Mouse (Mus musculus) gastrocnemius, adult 18-20 months (tissue): ENCODE results near the gene Ppm1h. TPM values are rescaled to one million over a fixed set of nuclear protein-coding genes. Genes with fewer than 3 reads are reported as not detected.

Experiments
- DNase-seq: peaks from one replicate; pipeline ENCODE4 v3.0.0; 2021; ENCODE audit warnings: low spot score
- total RNA-seq, 2 experiments: library from RNA; stranded (reverse); gene quantifications; 2 replicates each; pipeline ENCODE4 v1.2.3; 2021

Gene Ppm1h
- total RNA-seq, 2 experiments from 2014 or later, result 1.5 to 1.8 TPM

DNA sequence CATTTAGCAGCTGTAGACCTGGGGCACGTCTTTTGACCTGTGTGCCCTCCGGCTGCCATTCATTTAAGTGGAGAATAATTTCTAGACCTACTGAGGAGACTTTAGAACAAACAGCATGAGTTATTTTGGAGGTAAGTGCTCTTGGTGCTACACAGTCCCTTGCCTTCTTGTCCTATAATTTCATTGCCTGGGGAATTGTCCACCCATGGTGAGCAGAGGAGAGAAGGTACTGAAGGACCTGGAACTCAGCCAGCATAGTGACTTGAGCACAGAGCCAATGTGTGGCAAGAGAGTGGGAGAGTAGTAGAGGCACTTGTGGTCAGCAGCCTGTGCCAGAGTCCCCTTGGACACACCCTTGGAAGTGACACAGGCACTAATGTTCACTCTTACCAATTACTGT is 64.8 kb downstream of the Ppm1h start:
- no peak for DNase-seq

DNA sequence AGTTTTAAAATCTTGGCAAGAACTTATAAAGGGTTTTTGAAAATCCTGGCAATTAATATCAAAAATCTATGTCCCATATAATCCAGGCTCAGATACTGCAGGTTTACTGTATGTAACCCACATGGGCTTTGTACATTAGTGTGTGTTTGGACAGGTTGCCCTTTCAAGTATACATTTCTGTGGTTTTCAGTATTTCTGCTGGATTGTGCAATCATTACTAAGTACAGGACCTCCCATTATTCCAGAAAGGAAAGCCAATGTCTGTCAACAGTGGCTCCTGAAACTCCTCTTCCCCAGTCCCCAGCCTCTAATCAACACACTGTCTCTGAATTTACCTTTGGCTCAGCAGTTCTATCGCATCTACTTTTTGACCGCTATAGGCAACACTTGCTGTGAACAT is 66.4 kb downstream of the Ppm1h start:
- no peak for DNase-seq

DNA sequence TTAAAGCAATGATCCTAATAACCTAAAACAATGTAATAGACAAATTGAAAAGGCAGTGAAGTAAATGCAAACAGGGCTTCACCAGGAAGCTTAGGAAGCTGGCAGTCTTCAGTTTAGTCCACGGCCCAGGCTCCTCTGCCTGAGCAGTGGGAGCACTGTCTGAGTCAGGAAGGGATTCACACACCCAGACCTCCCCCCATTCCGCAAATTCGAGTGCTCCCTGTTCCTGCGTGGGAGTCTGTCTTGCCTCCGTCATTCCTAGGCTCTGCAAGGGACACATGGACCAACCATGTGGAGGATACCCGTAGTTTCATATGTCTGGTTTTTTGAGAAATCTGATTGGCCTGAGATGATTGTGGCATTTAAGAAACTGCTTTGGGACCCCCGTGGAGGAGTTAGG is 67.6 kb downstream of the Ppm1h start:
- no peak for DNase-seq

- DNase-seq, result no peak
Observed at GRCm38 (mm10) chr10:122747151-122747925, 68.8 kb downstream of the Ppm1h start.

DNA sequence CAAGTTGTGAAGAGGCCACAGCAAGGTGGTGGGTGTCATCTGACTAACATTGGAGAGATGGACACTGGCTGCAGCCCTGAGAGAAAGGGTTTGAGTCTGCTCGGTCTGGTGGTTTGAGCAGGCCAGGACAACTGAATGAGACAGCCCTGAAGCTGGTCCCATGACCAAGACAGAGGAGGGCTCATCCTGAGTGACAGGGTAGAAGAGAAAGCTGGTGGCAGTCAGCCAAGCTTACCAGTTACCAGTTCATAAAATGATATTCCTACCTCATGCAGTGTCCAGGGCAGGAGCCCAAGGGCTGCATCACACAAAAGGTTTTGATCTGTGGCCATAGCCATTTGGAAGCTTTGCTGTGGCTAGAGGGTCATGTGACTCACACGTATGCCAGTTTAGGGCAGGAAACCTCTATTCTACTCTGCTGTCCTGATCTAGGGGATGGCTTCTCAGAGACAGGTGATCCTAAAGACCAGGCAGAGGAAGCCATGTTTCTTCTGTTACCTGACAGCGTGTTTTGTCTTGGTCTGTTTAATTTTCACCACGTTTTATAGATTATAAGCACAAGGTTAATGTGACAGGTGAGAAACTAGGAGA is 69.9 kb downstream of the Ppm1h start:
- DNase-seq, result no peak

DNA sequence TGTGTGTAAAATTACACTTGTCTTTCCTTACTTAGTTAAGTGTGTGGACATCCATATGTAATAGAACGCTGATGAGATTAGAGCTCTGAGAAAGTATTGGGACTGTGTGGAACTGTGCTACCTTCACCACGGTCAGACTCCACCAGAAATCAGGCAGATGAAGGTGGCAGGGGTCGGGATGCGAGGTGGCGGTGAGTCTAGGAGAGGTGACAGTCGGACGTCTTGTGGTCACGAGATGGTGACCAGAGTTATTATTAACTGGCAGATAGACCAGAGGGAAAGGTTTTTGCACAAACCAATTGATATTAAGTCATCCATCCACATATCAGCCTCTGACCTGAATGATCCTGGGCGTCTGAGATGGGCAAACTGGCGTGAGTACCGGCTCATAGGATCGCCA is 70.5 kb downstream of the Ppm1h start:
- no peak for DNase-seq

- DNase-seq, result no peak
Observed at GRCm38 (mm10) chr10:122749876-122750275, 71.3 kb downstream of the Ppm1h start.

GRCm38 (mm10) chr10:122752950-122753923 is 74.7 kb downstream of the Ppm1h start:
- DNase-seq, result no peak

DNA sequence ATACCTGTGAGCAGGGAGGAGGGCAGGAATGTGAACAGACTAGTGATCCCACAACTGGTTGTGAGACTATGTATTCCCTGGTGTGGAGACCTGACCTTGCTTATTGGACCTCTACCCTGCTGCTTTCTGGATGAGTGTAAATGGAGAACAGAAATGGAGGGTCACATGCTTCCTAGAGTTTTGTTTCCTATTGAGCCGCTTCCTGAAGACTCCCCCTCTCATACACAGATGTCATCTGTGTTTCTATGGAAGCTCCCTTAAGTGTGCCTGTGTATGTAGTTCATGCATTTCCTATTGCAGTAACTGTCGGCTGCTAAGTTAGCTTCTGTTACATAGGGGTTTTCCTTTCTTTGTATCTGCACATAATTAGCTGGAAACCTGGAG is 75.4 kb downstream of the Ppm1h start:
- no peak for DNase-seq

- no peak for DNase-seq
Observed at GRCm38 (mm10) chr10:122754967-122755366, 76.4 kb downstream of the Ppm1h start.

DNA sequence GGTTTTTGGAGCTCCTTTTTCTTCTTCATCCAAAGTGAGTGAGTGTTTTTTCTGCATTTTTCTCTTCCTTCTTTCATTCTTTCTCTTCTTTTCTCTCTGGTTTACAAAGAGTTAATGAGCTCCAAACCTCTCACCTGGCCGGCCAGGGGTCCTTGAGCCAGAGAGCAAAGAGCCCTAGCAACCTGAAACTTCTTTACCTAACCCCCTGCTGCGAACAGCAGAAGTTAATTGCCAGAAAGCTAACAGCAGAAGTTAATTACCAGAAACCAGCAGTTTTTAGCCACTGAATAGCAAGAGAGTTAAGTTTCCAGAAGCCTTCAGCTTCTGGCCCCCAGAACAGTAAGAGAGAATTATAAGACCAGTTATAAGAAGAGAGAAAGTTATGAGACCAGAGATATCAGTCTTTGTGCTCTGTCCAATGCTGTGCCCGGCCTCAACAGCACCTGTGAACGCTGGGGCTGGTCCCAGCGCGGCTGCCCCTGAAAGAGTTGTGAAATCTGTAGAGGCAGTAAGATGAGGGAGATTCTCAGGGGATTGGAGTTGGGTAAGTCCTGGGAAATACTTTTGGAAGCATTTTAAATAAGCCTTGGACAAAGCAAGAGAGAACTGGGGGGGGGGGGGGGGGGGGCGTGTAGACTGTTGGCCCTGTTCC is 78.4 kb downstream of the Ppm1h start:
- DNase-seq, result no peak

DNA sequence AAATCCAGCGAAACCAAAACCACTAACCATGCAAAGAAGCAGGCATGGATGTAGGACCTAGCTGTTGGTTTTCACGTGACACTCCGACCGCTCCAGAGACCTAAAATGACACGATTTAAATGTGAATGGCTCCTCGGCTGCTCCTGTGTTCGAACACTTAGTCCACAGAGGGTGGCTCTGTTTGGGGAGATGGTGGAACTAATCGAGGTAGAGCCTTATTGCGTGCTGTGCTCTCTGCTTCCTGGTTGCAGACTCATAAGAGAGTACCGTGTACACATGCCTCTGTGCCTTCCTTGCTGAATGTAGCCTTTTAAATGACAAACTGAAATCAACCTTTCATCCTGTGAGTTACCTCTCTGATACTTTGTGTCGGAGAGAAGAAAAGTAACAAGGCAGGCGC is 79.2 kb downstream of the Ppm1h start:
- DNase-seq, result no peak

GRCm38 (mm10) chr10:122758346-122758745 is 79.8 kb downstream of the Ppm1h start:
- DNase-seq, result no peak

GRCm38 (mm10) chr10:122759729-122760128 is 81.2 kb downstream of the Ppm1h start:
- DNase-seq, result no peak

DNA sequence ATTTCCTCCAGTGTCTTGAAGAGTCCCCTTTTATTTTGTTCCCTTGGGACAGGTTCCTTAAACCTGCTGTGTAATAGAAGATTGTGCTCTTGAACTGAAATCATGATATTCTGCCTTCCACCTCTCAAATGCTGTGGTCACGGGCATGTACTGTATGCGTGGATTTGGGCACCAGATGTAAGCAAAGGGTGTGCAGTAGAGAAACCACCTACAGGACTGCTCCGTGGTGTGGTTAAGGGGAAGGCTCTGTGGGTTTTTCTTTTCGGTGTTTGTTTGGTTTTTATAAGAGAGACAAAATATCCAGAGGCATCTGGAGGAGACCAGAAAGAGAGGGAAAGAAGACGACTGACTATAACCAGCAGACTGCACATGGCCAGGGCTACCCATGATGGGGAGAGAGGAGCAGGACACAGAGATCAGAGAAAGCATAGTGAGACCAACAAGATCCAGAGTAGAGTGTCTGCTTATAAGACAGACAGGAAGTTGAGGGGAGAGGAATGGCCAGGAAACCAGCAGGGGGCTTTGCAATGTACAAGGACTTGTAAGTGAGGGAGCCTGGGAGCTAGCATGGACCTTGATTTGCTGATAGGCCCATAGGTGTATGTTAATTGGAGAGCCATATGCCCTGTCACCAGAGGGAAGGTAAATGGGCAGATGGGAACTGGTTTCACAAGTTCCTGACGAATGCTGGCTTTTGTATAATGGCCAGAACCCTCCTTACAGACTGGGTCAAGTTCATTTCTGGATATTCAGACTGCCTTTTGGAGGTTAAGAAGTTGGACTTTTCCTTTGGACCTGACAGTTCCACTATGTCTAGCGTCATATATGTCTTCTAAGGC is 82.1 kb downstream of the Ppm1h start:
- no peak for DNase-seq

- no peak for DNase-seq
Observed at GRCm38 (mm10) chr10:122762772-122763511, 84.4 kb downstream of the Ppm1h start.

GRCm38 (mm10) chr10:122763596-122763995 is 85.0 kb downstream of the Ppm1h start:
- DNase-seq, result no peak

GRCm38 (mm10) chr10:122764653-122765052 is 86.1 kb downstream of the Ppm1h start:
- DNase-seq, result no peak

DNA sequence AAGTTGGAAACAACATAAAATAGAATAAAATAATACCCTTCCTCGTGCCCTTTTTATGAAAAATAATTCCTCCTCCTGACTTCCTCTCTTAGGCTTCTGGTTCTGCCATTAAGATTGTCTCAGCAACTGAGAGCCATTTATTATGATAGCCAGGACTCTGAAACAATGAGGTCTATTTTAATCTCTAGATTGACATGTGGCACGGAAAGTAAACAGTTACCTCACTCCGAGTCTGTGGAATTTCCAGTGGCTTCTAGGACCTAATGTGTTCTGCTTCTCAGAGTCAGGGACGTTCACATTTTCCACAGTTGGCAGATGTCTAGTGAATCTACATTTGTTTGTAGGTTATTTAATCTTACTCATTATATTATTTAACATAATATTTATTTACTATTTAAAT is 87.0 kb downstream of the Ppm1h start:
- DNase-seq, result peak; percentile 4

GRCm38 (mm10) chr10:122765992-122766391 is 87.4 kb downstream of the Ppm1h start:
- no peak for DNase-seq
